Mouse (Mus musculus) lung, postnatal 0 days (tissue): Measurements from ENCODE around the gene Mroh2a. TPM values are rescaled to one million over a fixed set of nuclear protein-coding genes. Genes with fewer than 3 reads are reported as not detected.

Experiments used
- ATAC-seq: fragments of 200-750 bp; cut with Nextera tagmentation; 2 replicates; pipeline ENCODE4 v1.8.0; 2017; ENCODE audit warnings: moderate library complexity
- DNase-seq: peaks from one replicate; pipeline ENCODE4 v3.0.0-alpha.2; 2016; ENCODE audit warnings: low spot score
- H3K27ac ChIP-seq: fragments of 300-500 bp; sonication (generic); 2 replicates; pipeline ENCODE4 v1.5.1; 2014; ENCODE audit warnings: antibody characterized with exemption, mild to moderate bottlenecking, low read length, mixed read lengths
- H3K27me3 ChIP-seq: fragments of 300-500 bp; sonication (generic); replicated peaks from 2 replicates; pipeline ENCODE4 v1.6.1; 2014; ENCODE audit warnings: low read length, mixed read lengths; ENCODE audit not compliant: insufficient read depth
- H3K36me3 ChIP-seq: fragments of 300-500 bp; sonication (generic); 2 replicates; pipeline ENCODE4 v1.6.1; 2014; ENCODE audit warnings: low read length, mixed read lengths; ENCODE audit not compliant: insufficient read depth
- H3K4me1 ChIP-seq: fragments of 300-500 bp; sonication (generic); 2 replicates; pipeline ENCODE4 v1.6.1; 2014; ENCODE audit warnings: antibody characterized with exemption, low read depth, low read length, mixed read lengths; ENCODE audit not compliant: insufficient read depth
- H3K4me2 ChIP-seq: fragments of 300-500 bp; sonication (generic); replicated peaks from 2 replicates; pipeline ENCODE4 v1.6.1; 2014; ENCODE audit warnings: low read depth, mild to moderate bottlenecking, low read length, moderate library complexity, mixed read lengths
- H3K4me3 ChIP-seq: fragments of 300-500 bp; sonication (generic); 2 replicates; pipeline ENCODE4 v1.5.1; 2014; ENCODE audit warnings: low read depth, low read length
- H3K9ac ChIP-seq: fragments of 300-500 bp; sonication (generic); replicated peaks from 2 replicates; pipeline ENCODE4 v1.6.1; 2014; ENCODE audit warnings: low read depth, mild to moderate bottlenecking
- H3K9me3 ChIP-seq: fragments of 300-500 bp; sonication (generic); 2 replicates; pipeline ENCODE4 v1.6.1; 2016; ENCODE audit warnings: low read length, mixed read lengths
- CTCF ChIP-seq: IDR thresholded peaks from 2 replicates; pipeline ENCODE4 v1.5.1; 2016; ENCODE audit warnings: antibody characterized with exemption, mild to moderate bottlenecking
- EP300 ChIP-seq: IDR thresholded peaks from 2 replicates; pipeline ENCODE4 v1.6.1; 2016; ENCODE audit warnings: antibody characterized with exemption, mild to moderate bottlenecking, control low read depth
- WGBS: fragments of 180-500 bp; shearing (Covaris S2); extraction: QIAGEN DNeasy Blood & Tissue Kit; methylation state at CpG from one replicate; pipeline ENCODE4 v1.1.7; 2014; 5-methylcytosine and 5-hydroxymethylcytosine counted together
- polyA plus RNA-seq: library from polyadenylated mRNA; unstranded; fragments of >200 nt; fragmentation: Nextera tagmentation; extraction: Ambion mirVana; gene quantifications from 2 replicates; pipeline ENCODE4 v1.2.1, GENCODE M21; 2015

Mroh2a gene
- polyA plus RNA-seq, 1 experiment from 2014 or later, result 0.43 TPM

DNA sequence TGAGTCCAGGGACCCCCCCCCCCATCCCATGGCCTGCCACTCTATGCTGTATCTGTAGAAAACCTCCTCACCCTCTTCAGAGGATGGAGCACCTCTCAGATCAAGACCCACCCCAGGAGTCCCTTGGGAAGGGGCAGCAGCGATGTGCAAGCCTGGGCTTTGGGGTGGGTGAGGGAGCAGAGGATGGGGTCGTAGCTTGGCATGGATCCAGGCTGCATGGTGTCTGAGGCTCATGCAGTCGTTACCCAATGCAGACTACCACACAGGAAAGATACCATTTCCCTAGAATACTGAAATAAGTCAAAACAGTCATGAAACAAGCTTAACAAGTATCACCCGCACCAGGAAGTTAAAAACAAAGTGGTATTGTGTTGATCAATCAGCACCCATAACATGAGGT is 21.9 kb downstream of the Mroh2a start:
- no peaks in the 10 kb centered on the region for H3K27me3 ChIP-seq
- ATAC-seq (no peak), DNase-seq (no peak)
- H3K4me1 ChIP-seq, result no peaks in the 10 kb centered on the region
- no peak overlapping the region for H3K4me3 ChIP-seq
- H3K9ac ChIP-seq, result no peak overlapping the region
- H3K4me2 ChIP-seq, result no peak overlapping the region
- peaks cover 64% of the 10 kb centered on the region for H3K9me3 ChIP-seq
- no peak overlapping the region for H3K27ac ChIP-seq
- TF ChIP-seq CTCF (no peak), EP300 (no peak)
- WGBS, result 64% methylated on average over 4 of the region's 4 CpGs
- no peaks in the 10 kb centered on the region for H3K36me3 ChIP-seq

DNA sequence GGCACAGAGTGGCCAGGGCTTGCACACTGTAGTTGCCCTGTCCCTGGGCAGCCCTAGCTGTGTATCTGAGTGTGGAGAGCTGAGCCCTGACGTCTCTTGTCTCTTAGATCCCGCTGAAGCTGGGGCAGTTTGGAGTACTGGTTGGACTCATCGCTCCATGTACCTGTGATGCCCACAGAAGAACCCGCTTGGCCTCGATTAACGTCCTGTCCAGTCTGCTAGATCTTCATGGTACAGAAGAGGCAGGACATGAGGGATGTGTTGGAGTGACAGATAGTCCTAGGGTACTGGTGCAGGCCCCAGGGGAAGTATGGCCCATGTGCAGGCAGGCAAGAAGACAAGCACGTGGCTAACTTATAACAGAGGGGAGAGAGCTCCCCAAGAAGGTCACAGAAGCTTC is 22.8 kb downstream of the Mroh2a start:
- H3K9ac ChIP-seq, result no peak overlapping the region
- no peak overlapping the region for H3K4me3 ChIP-seq
- H3K4me1 ChIP-seq, result no peaks in the 10 kb centered on the region
- H3K27me3 ChIP-seq, result no peaks in the 10 kb centered on the region
- TF ChIP-seq CTCF (no peak), EP300 (no peak)
- H3K4me2 ChIP-seq, result no peak overlapping the region
- no peak for DNase-seq
- WGBS, result 75% methylated on average over 7 of the region's 7 CpGs
- no peak overlapping the region for H3K27ac ChIP-seq
- no peaks in the 10 kb centered on the region for H3K36me3 ChIP-seq
- peaks cover 66% of the 10 kb centered on the region for H3K9me3 ChIP-seq
- no peak for ATAC-seq

DNA sequence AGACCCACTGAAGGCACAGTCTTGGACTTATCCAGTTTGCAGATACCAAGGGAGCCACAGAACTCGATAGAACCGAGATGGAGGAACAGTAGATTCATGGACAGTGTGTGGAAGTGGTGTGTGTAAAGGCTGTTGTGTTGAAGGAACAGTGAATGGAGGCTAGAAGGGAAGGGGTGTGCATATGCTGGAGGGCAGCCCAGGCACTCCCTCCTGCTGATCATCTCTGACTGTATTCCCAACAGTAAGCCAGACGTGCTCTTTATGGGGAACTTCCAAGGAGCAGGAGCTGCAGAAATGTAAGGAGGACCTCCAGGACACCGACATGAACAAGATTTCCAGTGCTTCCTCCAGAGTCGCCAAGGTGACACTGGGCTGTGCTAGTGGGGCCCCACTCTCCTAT is 23.2 kb downstream of the Mroh2a start:
- no peak for TF ChIP-seq CTCF
- no peak for TF ChIP-seq EP300
- 76% methylated on average over 5 of the region's 5 CpGs for WGBS
- no peak overlapping the region for H3K4me2 ChIP-seq
- no peak for ATAC-seq
- no peak for DNase-seq
- no peak overlapping the region for H3K4me3 ChIP-seq
- H3K27me3 ChIP-seq, result no peaks in the 10 kb centered on the region
- peaks cover 64% of the 10 kb centered on the region for H3K9me3 ChIP-seq
- H3K4me1 ChIP-seq, result no peaks in the 10 kb centered on the region
- no peak overlapping the region for H3K27ac ChIP-seq
- H3K9ac ChIP-seq, result no peak overlapping the region
- H3K36me3 ChIP-seq, result no peaks in the 10 kb centered on the region

DNA sequence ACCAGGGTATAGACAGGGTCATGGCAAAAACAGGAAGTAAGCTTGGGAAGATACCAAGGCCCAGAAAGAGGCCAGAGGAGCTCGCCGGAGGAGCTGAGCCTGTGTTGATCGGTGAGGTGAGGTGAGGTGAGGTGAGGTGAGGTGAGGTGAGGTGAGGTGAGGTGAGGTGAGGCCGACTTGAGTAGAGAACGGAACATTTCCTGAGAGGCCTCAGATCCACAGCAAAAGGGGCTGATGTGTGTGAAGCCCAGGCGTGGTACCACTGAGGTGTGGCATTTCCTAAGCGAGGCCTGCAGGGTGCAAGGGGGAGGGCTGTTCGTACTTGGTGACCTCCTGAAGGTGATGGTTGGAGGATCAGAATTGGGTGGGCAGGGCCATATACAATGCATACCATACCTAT is 26.3 kb downstream of the Mroh2a start:
- Histone ChIP-seq H3K36me3 (no peaks in the 10 kb centered on the region), H3K4me3 (no peak overlapping the region), H3K4me1 (no peaks in the 10 kb centered on the region), H3K4me2 (no peak overlapping the region), H3K9ac (no peak overlapping the region), H3K9me3 (peaks cover 46% of the 10 kb centered on the region), H3K27ac (no peak overlapping the region), H3K27me3 (no peaks in the 10 kb centered on the region)
- DNase-seq (no peak), ATAC-seq (no peak)
- TF ChIP-seq EP300, result no peak
- WGBS, result 69% methylated on average over 8 of the region's 8 CpGs

- ATAC-seq (no peak), DNase-seq (no peak)
- H3K36me3 ChIP-seq, result no peaks in the 10 kb centered on the region
- H3K4me1 ChIP-seq, result no peaks in the 10 kb centered on the region
- no peak overlapping the region for H3K4me2 ChIP-seq
- H3K9me3 ChIP-seq, result peaks cover 42% of the 10 kb centered on the region
- 66% methylated on average over 6 of the region's 6 CpGs for WGBS
- H3K9ac ChIP-seq, result no peak overlapping the region
- H3K27me3 ChIP-seq, result no peaks in the 10 kb centered on the region
- no peak for TF ChIP-seq CTCF
- no peak for TF ChIP-seq EP300
- H3K4me3 ChIP-seq, result no peak overlapping the region
- H3K27ac ChIP-seq, result no peak overlapping the region
Measured at GRCm38 (mm10) chr1:88253540-88253939, 26.8 kb downstream of the Mroh2a start.

DNA sequence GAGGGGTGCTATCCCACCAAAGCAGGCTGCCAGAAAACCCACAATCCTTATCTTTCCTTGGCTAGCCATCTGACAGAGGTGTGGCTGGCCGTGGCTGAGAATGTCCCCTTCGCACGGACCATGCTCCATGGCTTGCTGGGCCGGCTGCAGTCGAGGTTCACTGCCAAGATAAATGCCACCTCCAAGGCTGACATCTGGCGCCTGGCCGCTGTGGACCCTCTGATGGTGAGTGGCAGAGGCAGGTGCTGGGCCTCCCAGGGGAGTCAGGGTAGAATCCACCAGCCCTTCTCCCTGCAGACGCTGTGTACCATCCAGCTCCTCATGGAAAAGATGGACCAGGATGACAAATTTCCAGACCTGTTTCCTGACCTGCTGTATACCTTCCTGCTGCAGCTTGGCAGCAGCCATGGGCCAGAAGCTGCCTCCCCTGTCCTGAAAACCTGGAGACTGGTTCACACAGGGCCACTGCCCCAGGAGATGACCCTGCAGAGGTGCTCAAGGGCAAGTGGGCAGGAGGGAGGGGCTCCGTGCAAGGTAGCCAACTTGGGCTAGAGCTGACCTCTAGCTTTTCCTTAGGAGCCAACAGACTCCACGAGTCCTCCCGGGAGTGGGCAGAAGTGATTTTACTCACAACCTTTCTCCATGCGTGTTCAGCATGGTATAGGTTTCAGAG is 28.1 kb downstream of the Mroh2a start:
- H3K27ac ChIP-seq, result no peak overlapping the region
- H3K4me1 ChIP-seq, result 0 out of 2 replicates have a peak, but pooled peaks cover 7% of the 10 kb centered on the region
- H3K27me3 ChIP-seq, result no peaks in the 10 kb centered on the region
- no peak overlapping the region for H3K4me2 ChIP-seq
- H3K9ac ChIP-seq, result no peak overlapping the region
- peaks cover 29% of the 10 kb centered on the region for H3K9me3 ChIP-seq
- peaks cover under 1% of the 10 kb centered on the region; the same call in 1 of the 2 replicates for H3K36me3 ChIP-seq
- TF ChIP-seq CTCF (no peak), EP300 (no peak)
- ATAC-seq, result no peak
- no peak for DNase-seq
- no peak overlapping the region for H3K4me3 ChIP-seq
- 84% methylated on average over 12 of the region's 12 CpGs for WGBS
